Mouse (Mus musculus): ENCODE data around the gene Sigirr. TPM values are rescaled to one million over a fixed set of nuclear protein-coding genes. Genes with fewer than 3 reads are reported as not detected.

The Sigirr gene
- polyA plus RNA-seq, 1 experiment from 2014 or later = 15.1 TPM

DNA sequence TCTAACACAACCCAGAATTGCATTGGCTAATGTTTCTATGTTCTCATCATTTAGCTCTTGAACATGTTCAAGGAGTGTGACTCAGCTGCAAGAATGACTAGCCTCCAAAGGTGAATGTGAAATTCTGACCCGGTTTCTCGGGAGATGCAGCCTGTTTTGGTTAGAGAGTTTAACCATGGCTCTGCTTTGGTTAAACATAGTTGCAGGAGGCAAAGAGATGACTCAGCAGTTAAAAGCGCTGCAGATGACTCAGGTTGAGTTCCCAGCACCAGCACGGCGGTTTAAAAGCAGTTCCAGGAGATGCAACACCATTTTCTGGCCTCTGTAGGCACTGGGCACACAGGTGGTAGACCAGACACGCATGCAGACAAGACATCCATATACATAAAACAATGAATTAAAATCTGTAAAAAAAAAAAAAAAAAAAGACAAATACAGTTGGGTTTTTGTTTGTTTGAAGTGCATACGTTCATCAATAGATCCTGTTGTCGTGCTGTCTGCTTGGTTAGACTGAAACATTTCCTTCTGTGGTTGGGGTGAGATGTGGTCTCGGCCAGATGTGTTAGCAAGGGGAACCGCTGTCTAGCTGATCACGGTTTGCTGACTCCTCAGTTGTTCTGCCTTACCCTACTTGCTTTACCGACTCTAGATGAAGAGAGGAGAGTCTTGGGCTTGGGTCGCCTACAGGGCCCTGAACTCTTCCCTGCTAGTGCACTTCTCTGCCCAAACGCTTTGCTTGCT is 41.6 kb downstream of the Sigirr start:
- Histone ChIP-seq H3K9me3 (no peaks in the 10 kb centered on the region), H3K4me2 (no peak overlapping the region), H3K27ac (no peak overlapping the region), H3K4me3 (no peak overlapping the region), H3K36me3 (no peaks in the 10 kb centered on the region), H3K4me1 (peaks cover 17% of the 10 kb centered on the region; the same call in 1 of the 2 replicates), H3K9ac (no peak overlapping the region), H3K27me3 (peaks cover 21% of the 10 kb centered on the region)
- ATAC-seq (ENCODE audit: borderline replicate concordance, extremely low read depth, low FRiP score, low TSS enrichment) = no peak
- WGBS = 86% methylated on average over 14 of the region's 14 CpGs

DNA sequence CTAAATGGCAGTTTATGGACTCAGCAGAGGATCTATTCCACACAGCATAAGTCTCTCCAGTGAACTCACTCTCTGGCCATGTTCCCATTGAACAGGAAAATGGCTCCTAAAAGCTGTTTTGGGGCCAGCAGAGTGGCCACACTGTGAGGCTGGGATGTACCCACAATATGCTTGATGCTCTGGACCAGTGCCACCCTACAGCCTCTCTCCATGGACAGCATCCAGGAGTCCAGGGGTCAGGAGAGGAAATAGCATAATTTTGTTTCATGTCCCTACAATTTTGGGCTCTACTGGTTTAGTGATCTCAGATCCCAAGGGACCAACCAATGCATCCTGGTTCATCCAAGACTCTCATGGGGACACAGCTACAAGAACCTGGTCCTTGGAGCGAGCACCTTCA is 42.8 kb downstream of the Sigirr start:
- no peaks in the 10 kb centered on the region for H3K36me3 ChIP-seq
- H3K4me3 ChIP-seq = no peak overlapping the region
- no peak overlapping the region for H3K4me2 ChIP-seq
- peaks cover 21% of the 10 kb centered on the region for H3K27me3 ChIP-seq
- no peak overlapping the region for H3K9ac ChIP-seq
- peaks cover 17% of the 10 kb centered on the region; the same call in 1 of the 2 replicates for H3K4me1 ChIP-seq
- no peak overlapping the region for H3K27ac ChIP-seq
- 91% methylated on average over 1 of the region's 1 CpGs for WGBS
- ATAC-seq (ENCODE audit: borderline replicate concordance, extremely low read depth, low FRiP score, low TSS enrichment) = no peak
- no peaks in the 10 kb centered on the region for H3K9me3 ChIP-seq

DNA sequence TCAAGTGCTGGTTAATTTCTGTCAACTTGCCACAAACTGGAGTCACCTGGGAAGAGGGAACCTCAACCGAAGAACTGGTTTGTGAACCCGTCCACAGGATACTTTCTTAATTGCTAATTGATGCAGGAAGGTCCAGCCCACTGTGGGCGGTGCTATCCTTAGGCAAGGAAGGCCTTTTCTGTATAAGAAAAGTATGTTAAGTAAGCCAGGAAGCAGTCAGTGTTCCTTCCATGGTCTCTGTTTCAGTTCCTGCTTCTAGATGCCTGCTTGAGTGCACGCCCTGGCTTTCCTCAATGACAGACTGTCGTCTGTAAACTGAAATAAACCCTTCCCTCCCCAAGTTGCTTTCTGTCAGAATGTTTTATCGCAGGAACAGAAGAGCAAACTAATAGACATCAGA is 43.4 kb downstream of the Sigirr start:
- no peaks in the 10 kb centered on the region for H3K9me3 ChIP-seq
- no peak for ATAC-seq (ENCODE audit: borderline replicate concordance, extremely low read depth, low FRiP score, low TSS enrichment)
- H3K4me3 ChIP-seq = no peak overlapping the region
- peaks cover 19% of the 10 kb centered on the region for H3K27me3 ChIP-seq
- H3K4me2 ChIP-seq = no peak overlapping the region
- H3K27ac ChIP-seq = no peak overlapping the region
- no peak overlapping the region for H3K9ac ChIP-seq
- H3K36me3 ChIP-seq = no peaks in the 10 kb centered on the region
- WGBS = 83% methylated on average over 6 of the region's 6 CpGs
- H3K4me1 ChIP-seq = peaks cover 17% of the 10 kb centered on the region; the same call in 1 of the 2 replicates

DNA sequence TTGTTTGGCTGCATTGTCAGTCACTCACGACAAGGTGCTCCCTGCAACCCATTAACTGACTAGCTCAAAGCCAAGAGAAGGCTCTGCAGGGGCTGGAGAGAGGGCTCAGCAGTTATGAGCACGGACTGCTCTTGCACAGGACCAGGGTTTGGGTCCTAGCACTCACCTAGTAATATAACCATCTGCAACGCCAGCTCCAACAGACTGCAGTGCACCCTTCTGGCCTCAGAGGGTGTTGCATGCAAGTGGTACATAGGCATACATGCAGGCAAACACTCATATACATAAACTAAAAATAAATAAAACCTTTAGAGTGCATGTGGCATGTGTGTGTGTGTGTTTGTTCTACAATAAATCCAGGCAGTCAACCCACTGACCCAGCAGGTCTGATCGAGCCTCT is 44.6 kb downstream of the Sigirr start:
- H3K4me2 ChIP-seq = no peak overlapping the region
- no peak overlapping the region for H3K9ac ChIP-seq
- 75% methylated on average over 4 of the region's 4 CpGs for WGBS
- no peaks in the 10 kb centered on the region for H3K9me3 ChIP-seq
- H3K4me1 ChIP-seq = peaks cover 8% of the 10 kb centered on the region; the same call in 1 of the 2 replicates
- no peak overlapping the region for H3K4me3 ChIP-seq
- ATAC-seq (ENCODE audit: borderline replicate concordance, extremely low read depth, low FRiP score, low TSS enrichment) = no peak
- H3K27me3 ChIP-seq = peaks cover 9% of the 10 kb centered on the region
- H3K36me3 ChIP-seq = no peaks in the 10 kb centered on the region
- no peak overlapping the region for H3K27ac ChIP-seq

DNA sequence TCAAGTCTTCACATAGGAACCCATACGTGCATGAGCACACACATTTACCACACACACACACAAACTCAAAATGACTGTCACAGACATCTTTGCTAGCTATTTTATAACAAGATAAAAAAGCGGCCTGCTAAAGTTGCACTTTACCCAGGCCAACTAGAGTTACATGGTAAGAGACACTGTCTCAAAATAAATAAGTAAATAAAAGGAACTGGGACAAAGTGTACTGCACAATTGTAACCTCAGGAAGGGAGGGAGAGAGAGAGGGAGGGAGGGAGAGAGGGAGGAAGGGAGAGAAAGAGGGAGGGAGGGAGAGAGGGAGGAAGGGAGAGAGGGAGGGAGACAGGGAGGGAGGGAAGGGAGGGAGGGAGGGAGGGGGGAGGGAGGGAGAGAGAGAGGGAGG is 48.0 kb downstream of the Sigirr start:
- 75% methylated on average over 2 of the region's 2 CpGs for WGBS
- peaks cover 7% of the 10 kb centered on the region for H3K4me1 ChIP-seq
- H3K9ac ChIP-seq = no peak overlapping the region
- H3K36me3 ChIP-seq = no peaks in the 10 kb centered on the region
- H3K27ac ChIP-seq = no peak overlapping the region
- H3K4me3 ChIP-seq = no peak overlapping the region
- H3K27me3 ChIP-seq = no peaks in the 10 kb centered on the region
- no peaks in the 10 kb centered on the region for H3K9me3 ChIP-seq
- no peak overlapping the region for H3K4me2 ChIP-seq
- no peak for ATAC-seq (ENCODE audit: borderline replicate concordance, extremely low read depth, low FRiP score, low TSS enrichment)

DNA sequence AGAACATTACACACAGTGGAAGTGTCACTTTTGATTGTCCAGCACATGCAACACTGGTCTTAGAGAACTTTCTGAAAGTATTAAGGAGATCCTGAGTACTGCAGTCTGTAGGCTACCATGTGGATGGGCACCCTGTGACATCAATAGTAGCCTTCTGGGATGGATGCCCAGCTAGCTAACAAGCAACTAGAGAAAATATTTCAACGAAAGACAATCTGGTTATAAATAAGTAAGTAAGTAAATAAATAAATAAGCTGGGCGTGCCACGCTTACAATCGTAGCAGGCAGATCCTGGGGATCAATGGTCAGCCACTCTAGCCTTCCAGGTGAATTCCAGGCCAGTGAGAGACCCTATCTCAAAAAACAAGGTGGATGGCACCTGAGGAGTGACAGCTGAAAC is 48.4 kb downstream of the Sigirr start:
- Histone ChIP-seq H3K4me3 (no peak overlapping the region), H3K27ac (no peak overlapping the region), H3K9me3 (no peaks in the 10 kb centered on the region), H3K9ac (no peak overlapping the region), H3K4me1 (peaks cover 11% of the 10 kb centered on the region), H3K4me2 (no peak overlapping the region), H3K27me3 (no peaks in the 10 kb centered on the region), H3K36me3 (no peaks in the 10 kb centered on the region)
- ATAC-seq (ENCODE audit: borderline replicate concordance, extremely low read depth, low FRiP score, low TSS enrichment) = no peak
- WGBS = 76% methylated on average over 4 of the region's 4 CpGs

DNA sequence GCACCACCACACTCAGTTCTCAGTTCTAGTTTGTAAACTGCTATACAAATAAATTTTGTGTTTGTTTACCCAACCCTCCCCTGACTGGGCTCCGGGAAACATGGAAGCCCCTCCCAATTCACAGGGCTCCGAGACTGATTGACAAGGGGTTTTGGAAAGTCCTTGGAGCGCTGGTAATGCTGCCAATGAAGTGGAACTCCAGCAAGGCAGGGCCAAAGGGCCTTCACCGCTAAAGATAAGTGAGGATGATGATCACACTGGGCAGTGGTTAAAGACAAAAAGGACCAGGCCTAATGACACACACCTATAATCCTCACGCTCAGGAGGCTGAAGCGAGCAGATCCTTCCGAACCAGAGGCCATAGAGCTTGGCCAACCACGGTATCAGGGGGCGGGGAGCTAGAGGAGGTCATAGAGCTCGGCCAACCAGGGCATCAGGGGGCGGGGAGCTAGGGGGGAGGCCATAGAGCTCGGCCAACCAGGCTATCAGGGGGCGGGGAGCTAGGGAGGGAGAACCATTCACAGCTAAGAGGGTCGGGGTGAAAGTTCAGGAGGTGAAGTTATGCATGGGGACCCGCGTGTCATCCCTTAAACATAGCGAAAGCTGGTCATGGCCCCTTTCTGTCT is 49.2 kb downstream of the Sigirr start:
- Histone ChIP-seq H3K36me3 (no peaks in the 10 kb centered on the region), H3K27ac (no peak overlapping the region), H3K9ac (no peak overlapping the region), H3K9me3 (no peaks in the 10 kb centered on the region), H3K4me3 (no peak overlapping the region), H3K27me3 (no peaks in the 10 kb centered on the region), H3K4me2 (no peak overlapping the region), H3K4me1 (peaks cover 12% of the 10 kb centered on the region)
- WGBS = 44% methylated on average over 17 of the region's 17 CpGs
- no peak for ATAC-seq (ENCODE audit: borderline replicate concordance, extremely low read depth, low FRiP score, low TSS enrichment)

DNA sequence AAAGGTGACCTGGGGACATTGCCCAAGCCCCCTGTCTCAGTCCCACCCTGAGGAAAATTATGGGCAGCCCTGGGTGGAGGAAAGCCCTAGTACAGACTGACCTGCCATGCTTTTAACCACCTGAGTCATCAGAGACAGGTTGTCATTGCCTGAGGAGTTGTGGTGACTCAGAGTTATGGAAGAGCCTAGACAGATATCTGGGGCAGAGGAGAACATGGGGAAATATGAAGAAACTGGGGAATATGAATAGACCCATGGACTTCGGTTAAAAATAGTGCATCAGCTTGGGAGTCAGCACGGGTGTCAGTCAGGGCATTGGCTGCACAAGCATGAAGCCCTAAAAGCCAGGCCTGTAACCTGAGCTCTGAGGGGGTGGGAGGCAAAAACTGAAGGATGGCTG is 51.0 kb downstream of the Sigirr start:
- WGBS = 58% methylated on average over 2 of the region's 2 CpGs
- H3K4me2 ChIP-seq = no peak overlapping the region
- ATAC-seq (ENCODE audit: borderline replicate concordance, extremely low read depth, low FRiP score, low TSS enrichment) = no peak

DNA sequence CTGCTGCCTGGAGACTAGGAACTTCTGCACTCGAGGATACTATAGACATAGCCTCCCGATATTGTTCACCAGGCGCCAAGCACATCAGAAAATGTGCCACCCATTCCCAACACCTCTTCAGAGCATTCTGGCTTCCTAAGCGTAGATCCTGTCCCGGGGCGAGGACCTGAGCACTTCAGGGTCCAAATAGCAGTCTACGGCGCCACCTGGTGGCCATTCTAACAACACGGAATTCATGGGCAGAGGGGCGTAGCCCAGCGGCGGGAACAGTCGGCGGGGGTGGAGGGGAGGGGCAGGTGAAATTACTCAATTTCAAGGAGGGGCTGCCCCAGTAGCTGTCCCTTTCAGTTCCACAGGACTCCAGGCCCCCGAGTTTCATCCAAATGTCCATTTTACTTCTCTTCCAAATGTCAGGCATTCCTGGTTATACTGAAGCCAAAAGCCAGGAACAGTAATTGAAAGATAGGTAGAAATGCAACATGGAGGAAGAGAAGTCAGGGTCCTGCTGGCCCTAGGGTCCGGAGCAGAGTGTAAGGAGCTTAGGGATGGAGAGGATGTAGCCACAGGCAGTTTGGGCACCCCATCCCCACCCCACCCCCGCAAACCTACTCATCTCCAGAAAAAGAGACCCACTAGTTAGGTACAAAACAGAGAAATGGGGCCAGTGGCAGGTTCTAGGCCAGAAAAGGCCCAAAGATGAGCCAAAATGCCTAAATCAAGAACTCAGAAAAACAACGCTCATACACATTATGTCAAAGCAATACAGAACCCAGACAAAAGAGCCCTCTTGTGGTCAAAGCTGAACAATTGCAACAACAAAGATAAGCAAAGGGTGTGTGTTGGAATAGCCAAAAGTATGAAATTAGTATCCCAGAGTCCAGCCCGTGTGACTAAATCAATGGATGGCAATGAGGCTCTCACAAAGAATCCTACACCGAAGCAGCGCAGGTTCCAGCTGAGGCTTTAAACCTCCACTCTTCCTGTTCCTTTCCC is 51.9 kb downstream of the Sigirr start:
- H3K4me2 ChIP-seq = peak overlapping the region; percentile 64
- peaks cover 12% of the 10 kb centered on the region for H3K4me1 ChIP-seq
- no peaks in the 10 kb centered on the region for H3K27me3 ChIP-seq
- H3K9me3 ChIP-seq = no peaks in the 10 kb centered on the region
- no peaks in the 10 kb centered on the region for H3K36me3 ChIP-seq
- no peak overlapping the region for H3K9ac ChIP-seq
- H3K4me3 ChIP-seq = peak overlapping the region; percentile 29
- 9% methylated on average over 21 of the region's 21 CpGs for WGBS
- H3K27ac ChIP-seq = peak overlapping the region; percentile 94
- ATAC-seq (ENCODE audit: borderline replicate concordance, extremely low read depth, low FRiP score, low TSS enrichment) = peak; percentile 88

More for the DNA sequence above, 51.0 kb downstream of the Sigirr start:
- Histone ChIP-seq H3K9ac (no peak overlapping the region), H3K4me3 (no peak overlapping the region), H3K4me1 (peaks cover 12% of the 10 kb centered on the region), H3K36me3 (no peaks in the 10 kb centered on the region), H3K9me3 (no peaks in the 10 kb centered on the region), H3K27me3 (no peaks in the 10 kb centered on the region), H3K27ac (no peak overlapping the region)

DNA sequence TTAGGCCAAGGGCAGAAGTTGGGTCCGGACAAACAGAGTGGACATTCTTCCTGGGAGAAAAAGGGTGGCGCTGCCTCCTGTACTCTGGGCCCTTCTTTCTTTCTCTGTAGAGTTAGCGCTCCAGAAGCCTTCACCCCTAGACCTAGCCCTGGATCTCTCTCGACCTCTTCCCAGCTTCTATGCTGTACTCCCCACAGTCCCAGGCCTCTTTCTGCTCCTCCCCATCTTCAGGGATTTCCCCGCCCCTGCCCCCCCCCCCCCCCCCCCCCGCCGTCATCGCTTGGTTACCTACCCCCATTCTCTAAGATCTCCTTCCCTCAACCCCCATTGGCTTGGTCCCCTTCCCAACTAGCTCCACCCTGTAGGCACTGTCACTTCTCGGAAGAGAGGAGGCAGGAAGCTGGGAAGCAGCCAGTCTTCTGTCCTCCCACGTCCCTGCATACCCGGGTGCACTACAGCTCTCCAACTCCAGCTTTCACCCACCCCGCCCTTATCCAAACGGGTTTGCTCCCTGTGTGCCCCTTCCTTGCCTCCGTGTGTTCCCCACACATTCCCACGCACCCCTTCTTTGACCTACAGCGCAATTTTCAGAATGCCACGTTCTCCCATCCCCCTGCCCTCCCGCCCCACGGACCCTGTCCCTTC is 52.7 kb downstream of the Sigirr start:
- Histone ChIP-seq H3K27ac (peak overlapping the region; percentile 94), H3K4me1 (peaks cover 12% of the 10 kb centered on the region), H3K9me3 (no peaks in the 10 kb centered on the region), H3K4me2 (peak overlapping the region; percentile 64), H3K4me3 (peak overlapping the region; percentile 29), H3K9ac (peak overlapping the region; percentile 29), H3K27me3 (no peaks in the 10 kb centered on the region), H3K36me3 (no peaks in the 10 kb centered on the region)
- 4% methylated on average over 15 of the region's 19 CpGs for WGBS
- ATAC-seq (ENCODE audit: borderline replicate concordance, extremely low read depth, low FRiP score, low TSS enrichment) = peak; percentile 95

DNA sequence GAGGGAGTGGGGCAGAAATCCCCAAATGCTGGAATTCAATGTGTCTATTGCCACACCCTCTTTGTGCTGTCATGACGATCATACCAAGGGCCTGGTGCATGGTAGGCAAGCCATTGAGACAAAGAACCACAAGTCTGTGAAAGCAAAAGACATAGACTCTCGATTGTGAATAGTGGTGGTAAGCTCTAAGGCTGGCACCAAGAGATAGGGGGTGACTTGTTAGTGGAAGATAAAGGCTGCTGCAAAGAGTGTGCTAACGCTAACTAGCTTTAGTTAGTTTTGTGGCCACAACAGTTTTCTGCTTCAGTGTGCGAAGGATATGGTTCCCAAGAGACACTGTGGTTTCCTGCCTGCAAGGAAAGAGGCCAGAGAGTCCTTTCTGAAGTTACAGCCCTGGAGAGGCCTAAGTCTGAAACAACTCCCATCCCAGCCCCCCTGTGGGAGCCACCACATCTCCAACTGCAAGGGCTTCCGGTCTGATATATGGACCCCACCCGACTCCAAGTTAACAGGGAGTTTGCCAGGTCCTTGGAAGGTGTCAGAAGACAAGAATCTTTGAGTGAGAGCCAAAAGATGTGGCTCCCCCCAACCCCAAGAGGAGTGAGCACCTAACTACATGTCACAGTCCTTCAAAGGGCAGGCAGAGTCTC is 53.3 kb downstream of the Sigirr start:
- 61% methylated on average over 6 of the region's 6 CpGs for WGBS
- 0 out of 2 replicates have a peak, but pooled peaks have one; percentile 0 for ATAC-seq (ENCODE audit: borderline replicate concordance, extremely low read depth, low FRiP score, low TSS enrichment)
- H3K4me3 ChIP-seq = no peak overlapping the region

More for the DNA sequence above, 53.3 kb downstream of the Sigirr start:
- H3K27ac ChIP-seq = peak overlapping the region; percentile 91
- no peaks in the 10 kb centered on the region for H3K36me3 ChIP-seq
- no peaks in the 10 kb centered on the region for H3K27me3 ChIP-seq
- H3K4me1 ChIP-seq = peaks cover 15% of the 10 kb centered on the region
- no peaks in the 10 kb centered on the region for H3K9me3 ChIP-seq
- peak overlapping the region; percentile 64 for H3K4me2 ChIP-seq
- peak overlapping the region; percentile 29; the same call in 1 of the 2 replicates for H3K9ac ChIP-seq
